Mouse (Mus musculus) embryonic facial prominence, embryonic 11.5 days (tissue): ENCODE results near the gene Rpn1. TPM values are rescaled to one million over a fixed set of nuclear protein-coding genes. Genes with fewer than 3 reads are reported as not detected.
A peak's percentile ranks its signal among the peaks of the same experiment; 100 is the strongest.

Experiments used
- ATAC-seq: fragments of 200-750 bp; cut with Nextera tagmentation; replicated peaks from 2 replicates; pipeline ENCODE4 v1.8.0; 2017; ENCODE audit warnings: low read depth; ENCODE audit not compliant: insufficient number of reproducible peaks, low FRiP score, low TSS enrichment
- DNase-seq: peaks from one replicate; pipeline ENCODE4 v3.0.0-alpha.2; 2015; ENCODE audit warnings: low spot score
- H3K27ac ChIP-seq: fragments of 300-500 bp; sonication (generic); replicated peaks from 2 replicates; pipeline ENCODE4 v1.5.1; 2014; ENCODE audit warnings: mild to moderate bottlenecking, low read depth, low read length, control low read depth
- H3K27me3 ChIP-seq: fragments of 300-500 bp; sonication (generic); 2 replicates; pipeline ENCODE4 v1.6.1; 2014; ENCODE audit warnings: mild to moderate bottlenecking, low read length, moderate library complexity, mixed read lengths; ENCODE audit not compliant: control insufficient read depth, insufficient read depth
- H3K36me3 ChIP-seq: fragments of 300-500 bp; sonication (generic); replicated peaks from 2 replicates; pipeline ENCODE4 v1.6.1; 2014; ENCODE audit warnings: low read depth, mild to moderate bottlenecking, low read length, moderate library complexity, mixed read lengths; ENCODE audit not compliant: control insufficient read depth, insufficient read depth
- H3K4me1 ChIP-seq: fragments of 300-500 bp; sonication (generic); 2 replicates; pipeline ENCODE4 v1.6.1; 2014; ENCODE audit warnings: low read length, mixed read lengths; ENCODE audit not compliant: control insufficient read depth, insufficient read depth
- H3K4me2 ChIP-seq: fragments of 300-500 bp; sonication (generic); 2 replicates; pipeline ENCODE4 v1.6.1; 2014; ENCODE audit warnings: low read depth, mild to moderate bottlenecking, control low read depth, low read length, moderate library complexity
- H3K4me3 ChIP-seq: fragments of 300-500 bp; sonication (generic); 2 replicates; pipeline ENCODE4 v1.5.1; 2014; ENCODE audit warnings: low read depth, low read length, control low read depth
- H3K9ac ChIP-seq: fragments of 300-500 bp; sonication (generic); replicated peaks from 2 replicates; pipeline ENCODE4 v1.6.1; 2014; ENCODE audit warnings: mild to moderate bottlenecking, control low read depth, low read length
- H3K9me3 ChIP-seq: fragments of 300-500 bp; sonication (generic); replicated peaks from 2 replicates; pipeline ENCODE4 v1.6.1; 2016; ENCODE audit warnings: mild to moderate bottlenecking, low read length, inconsistent platforms, mixed read lengths; ENCODE audit not compliant: control insufficient read depth
- WGBS: fragments of 180-500 bp; shearing (Covaris S2); extraction: QIAGEN DNeasy Blood & Tissue Kit; methylation state at CpG from one replicate; pipeline ENCODE4 v1.1.7; 2014; 5-methylcytosine and 5-hydroxymethylcytosine counted together
- microRNA-seq: library from miRNA; unstranded; fragments of <30 nt; microRNA quantifications from one replicate; pipeline ENCODE4, GENCODE M21; 2016; ENCODE audit warnings: borderline number of aligned reads
- polyA plus RNA-seq: library from polyadenylated mRNA; unstranded; fragments of >200 nt; fragmentation: Nextera tagmentation; extraction: Ambion mirVana; gene quantifications from 2 replicates; pipeline ENCODE4 v1.2.1, GENCODE M21; 2014

Rpn1 gene
- polyA plus RNA-seq, 1 experiment from 2014 or later: 329 TPM

DNA sequence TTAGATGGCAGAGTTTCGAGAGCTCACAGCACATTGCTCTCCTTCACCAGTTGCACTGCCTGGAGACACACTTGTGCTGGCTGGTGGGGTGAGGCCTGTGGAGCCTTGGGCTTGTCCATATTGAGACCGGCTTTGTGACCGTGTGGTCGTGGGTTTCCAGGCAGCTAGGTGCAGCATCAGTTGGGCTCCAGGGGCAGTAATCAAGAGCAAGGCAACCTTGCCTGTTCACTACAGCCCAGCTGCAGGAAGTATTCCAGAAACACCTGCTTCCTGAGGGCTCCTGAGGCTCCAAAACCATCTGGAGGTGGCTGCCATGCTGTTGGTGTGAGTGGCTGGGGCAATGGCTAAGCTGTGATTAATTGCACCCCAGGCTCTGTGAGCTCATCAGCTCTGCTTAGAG lies 61.5 kb downstream of the Rpn1 start:
- WGBS: 87% methylated on average over 4 of the region's 4 CpGs
- Histone ChIP-seq H3K27me3 (no peaks in the 10 kb centered on the region), H3K4me3 (no peak overlapping the region), H3K27ac (no peak overlapping the region), H3K36me3 (no peaks in the 10 kb centered on the region), H3K9me3 (no peaks in the 10 kb centered on the region), H3K9ac (no peak overlapping the region), H3K4me1 (no peaks in the 10 kb centered on the region), H3K4me2 (no peak overlapping the region)
- DNase-seq: no peak
- no peak for ATAC-seq

- Histone ChIP-seq H3K27ac (no peak overlapping the region), H3K9me3 (no peaks in the 10 kb centered on the region), H3K36me3 (no peaks in the 10 kb centered on the region), H3K4me1 (no peaks in the 10 kb centered on the region), H3K4me3 (no peak overlapping the region), H3K4me2 (no peak overlapping the region), H3K27me3 (no peaks in the 10 kb centered on the region), H3K9ac (no peak overlapping the region)
- no peak for DNase-seq
- 69% methylated on average over 8 of the region's 8 CpGs for WGBS
- ATAC-seq: no peak
These were observed 62.3 kb downstream of the Rpn1 start for GRCm38 (mm10) chr6:88146576-88146975.

GRCm38 (mm10) chr6:88147411-88148003 lies 63.2 kb downstream of the Rpn1 start:
- no peaks in the 10 kb centered on the region for H3K9me3 ChIP-seq
- no peaks in the 10 kb centered on the region for H3K27me3 ChIP-seq
- DNase-seq (no peak), ATAC-seq (no peak)
- H3K4me1 ChIP-seq: no peaks in the 10 kb centered on the region
- H3K4me3 ChIP-seq: no peak overlapping the region
- 77% methylated on average over 16 of the region's 16 CpGs for WGBS
- no peak overlapping the region for H3K27ac ChIP-seq
- H3K9ac ChIP-seq: no peak overlapping the region
- no peak overlapping the region for H3K4me2 ChIP-seq
- no peaks in the 10 kb centered on the region for H3K36me3 ChIP-seq

- H3K9me3 ChIP-seq: no peaks in the 10 kb centered on the region
- 75% methylated on average over 4 of the region's 4 CpGs for WGBS
- no peak overlapping the region for H3K4me2 ChIP-seq
- ATAC-seq (no peak), DNase-seq (no peak)
- H3K4me1 ChIP-seq: no peaks in the 10 kb centered on the region
- no peak overlapping the region for H3K9ac ChIP-seq
- H3K4me3 ChIP-seq: no peak overlapping the region
- no peak overlapping the region for H3K27ac ChIP-seq
- H3K27me3 ChIP-seq: no peaks in the 10 kb centered on the region
- no peaks in the 10 kb centered on the region for H3K36me3 ChIP-seq
These were observed 67.1 kb downstream of the Rpn1 start for GRCm38 (mm10) chr6:88151335-88151734.

DNA sequence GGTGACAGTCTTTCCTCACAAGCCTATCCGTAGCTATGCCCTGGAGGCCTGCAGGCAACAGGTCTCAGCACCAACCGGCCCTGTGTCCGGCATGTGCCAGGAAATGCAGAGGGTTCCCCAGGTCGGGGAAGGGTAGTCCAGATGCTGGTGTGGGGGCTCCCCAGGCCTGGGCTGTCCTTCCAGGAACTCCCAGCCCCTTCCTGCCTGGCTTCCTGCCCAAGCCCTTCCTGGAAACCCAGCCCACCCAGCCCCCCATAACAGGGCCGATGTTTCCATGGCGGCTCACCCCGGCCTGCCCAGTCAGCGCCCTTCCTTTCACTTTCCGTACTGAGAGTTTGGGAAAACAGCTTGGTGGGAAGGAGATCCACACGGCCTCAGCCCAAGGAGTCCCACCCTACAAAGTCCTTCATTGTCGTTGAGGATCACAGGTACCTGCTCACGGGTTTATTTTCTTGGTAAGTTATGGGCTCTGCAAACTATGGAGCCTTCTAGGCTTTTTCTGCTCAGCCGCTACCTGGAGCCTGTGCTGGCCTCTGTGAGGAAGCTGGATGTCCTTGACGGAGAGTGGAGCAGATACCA lies 67.9 kb downstream of the Rpn1 start:
- Histone ChIP-seq H3K27ac (no peak overlapping the region), H3K4me3 (no peak overlapping the region), H3K36me3 (no peaks in the 10 kb centered on the region), H3K4me2 (peak overlapping the region; percentile 4; the same call in 1 of the 2 replicates), H3K9ac (no peak overlapping the region), H3K27me3 (no peaks in the 10 kb centered on the region), H3K9me3 (no peaks in the 10 kb centered on the region), H3K4me1 (no peaks in the 10 kb centered on the region)
- ATAC-seq (no peak), DNase-seq (no peak)
- 84% methylated on average over 14 of the region's 14 CpGs for WGBS

- 73% methylated on average over 6 of the region's 6 CpGs for WGBS
- Histone ChIP-seq H3K4me2 (no peak overlapping the region), H3K4me1 (no peaks in the 10 kb centered on the region), H3K4me3 (no peak overlapping the region), H3K27ac (no peak overlapping the region), H3K9me3 (no peaks in the 10 kb centered on the region), H3K27me3 (no peaks in the 10 kb centered on the region), H3K36me3 (no peaks in the 10 kb centered on the region), H3K9ac (no peak overlapping the region)
- no peak for ATAC-seq
- no peak for DNase-seq
These were observed 68.7 kb downstream of the Rpn1 start for GRCm38 (mm10) chr6:88152979-88153378.

Small RNA genes within 50 kb of the gene (microRNA-seq; reads per million reads assigned to microRNA genes)
- gene Mir6376: not detected

Other genes starting within 250 kb of the Rpn1 start
- gene Gm45140, start 248.7 kb upstream of the Rpn1 start, polyA plus RNA-seq: 1.2 and 3.2 TPM in 2 replicates
- 79.3 and 81.0 TPM in 2 replicates for gene Isy1, start 245.7 kb upstream of the Rpn1 start, polyA plus RNA-seq
- 1,277 and 1,368 TPM in 2 replicates for gene Cnbp, start 233.4 kb upstream of the Rpn1 start, polyA plus RNA-seq
- 147 and 150 TPM in 2 replicates for gene Copg1, start 196.7 kb upstream of the Rpn1 start, polyA plus RNA-seq
- gene Hmces, start 170.5 kb upstream of the Rpn1 start, polyA plus RNA-seq: 59.2 and 65.5 TPM in 2 replicates
- gene H1fx, start 102.8 kb upstream of the Rpn1 start, polyA plus RNA-seq: 62.8 and 92.5 TPM in 2 replicates
- gene Rab7, start 39.2 kb upstream of the Rpn1 start, polyA plus RNA-seq: 231 and 243 TPM in 2 replicates
- 28.3 and 30.0 TPM in 2 replicates for gene Gata2, start 109.4 kb downstream of the Rpn1 start, polyA plus RNA-seq
- not detected in 2 replicates for gene Dnajb8, start 137.8 kb downstream of the Rpn1 start, polyA plus RNA-seq